Mouse (Mus musculus) midbrain, postnatal 0 days (tissue): Measurements from ENCODE around the gene Polg. TPM values are rescaled to one million over a fixed set of nuclear protein-coding genes. Genes with fewer than 3 reads are reported as not detected.

Source experiments
- ATAC-seq: fragments of 200-750 bp; cut with Nextera tagmentation; 2 replicates; pipeline ENCODE4 v1.8.0; 2017; ENCODE audit warnings: moderate number of reproducible peaks, mild to moderate bottlenecking, moderate TSS enrichment, moderate library complexity; ENCODE audit not compliant: low FRiP score
- DNase-seq: peaks from one replicate; pipeline ENCODE4 v3.0.0-alpha.2; 2015; ENCODE audit warnings: low spot score
- H3K27ac ChIP-seq: fragments of 300-500 bp; sonication (generic); 2 replicates; pipeline ENCODE4 v1.5.1; 2014; ENCODE audit warnings: low read depth, mild to moderate bottlenecking, low read length, mixed read lengths
- H3K27me3 ChIP-seq: fragments of 300-500 bp; sonication (generic); 2 replicates; pipeline ENCODE4 v1.6.1; 2014; ENCODE audit warnings: low read length, control low read depth, mixed read lengths; ENCODE audit not compliant: insufficient read depth
- H3K36me3 ChIP-seq: fragments of 300-500 bp; sonication (generic); 2 replicates; pipeline ENCODE4 v1.6.1; 2014; ENCODE audit warnings: low read length, control low read depth, mixed read lengths; ENCODE audit not compliant: insufficient read depth
- H3K4me1 ChIP-seq: fragments of 300-500 bp; sonication (generic); 2 replicates; pipeline ENCODE4 v1.6.1; 2014; ENCODE audit warnings: mild to moderate bottlenecking, control low read depth, antibody characterized with exemption, low read length, mixed read lengths; ENCODE audit not compliant: insufficient read depth
- H3K4me2 ChIP-seq: fragments of 300-500 bp; sonication (generic); 2 replicates; pipeline ENCODE4 v1.6.1; 2014; ENCODE audit warnings: low read depth, mild to moderate bottlenecking, low read length, mixed read lengths; ENCODE audit not compliant: poor library complexity, severe bottlenecking
- H3K4me3 ChIP-seq: fragments of 300-500 bp; sonication (generic); 2 replicates; pipeline ENCODE4 v1.5.1; 2014; ENCODE audit warnings: low read depth, mild to moderate bottlenecking, low read length, moderate library complexity
- H3K9ac ChIP-seq: fragments of 300-500 bp; sonication (generic); replicated peaks from 2 replicates; pipeline ENCODE4 v1.6.1; 2014; ENCODE audit warnings: mild to moderate bottlenecking, low read length, moderate library complexity, mixed read lengths; ENCODE audit not compliant: poor library complexity, severe bottlenecking
- H3K9me3 ChIP-seq: fragments of 300-500 bp; sonication (generic); 2 replicates; pipeline ENCODE4 v1.6.1; 2016; ENCODE audit warnings: low read length, control low read depth
- CTCF ChIP-seq: IDR thresholded peaks from 2 replicates; pipeline ENCODE4 v1.5.1; 2016; ENCODE audit warnings: antibody characterized with exemption, mild to moderate bottlenecking
- WGBS: fragments of 180-500 bp; shearing (Covaris S2); extraction: QIAGEN DNeasy Blood & Tissue Kit; methylation state at CpG from one replicate; pipeline ENCODE4 v1.1.7; 2014; 5-methylcytosine and 5-hydroxymethylcytosine counted together
- polyA plus RNA-seq: library from polyadenylated mRNA; unstranded; fragments of >200 nt; fragmentation: Nextera tagmentation; extraction: Ambion mirVana; gene quantifications from 2 replicates; pipeline ENCODE4 v1.2.1, GENCODE M21; 2015
- total RNA-seq: library from RNA; depleted of rRNA; stranded (reverse); fragments of >200 nt; gene quantifications from 2 replicates; pipeline ENCODE4 v1.2.3, GENCODE M21; 2014

Polg gene
- total and polyA plus RNA-seq, 2 experiments from 2014 or later: 18.6 to 46.5 TPM

GRCm38 (mm10) chr7:79512496-79512895, 46.3 kb upstream of the Polg start:
- Histone ChIP-seq H3K9me3 (no peaks in the 10 kb centered on the region), H3K4me2 (peak overlapping the region; percentile 1; the same call in 1 of the 2 replicates), H3K4me1 (0 out of 2 replicates have a peak, but pooled peaks cover 9% of the 10 kb centered on the region), H3K36me3 (0 out of 2 replicates have a peak, but pooled peaks cover 2% of the 10 kb centered on the region), H3K27ac (peak overlapping the region; percentile 51; the same call in 1 of the 2 replicates), H3K9ac (no peak overlapping the region), H3K4me3 (no peak overlapping the region), H3K27me3 (peaks cover 15% of the 10 kb centered on the region)
- DNase-seq (peak; percentile 30), ATAC-seq (no peak)
- 32% methylated on average over 4 of the region's 4 CpGs for WGBS
- TF ChIP-seq CTCF: no peak

- peak overlapping the region; percentile 65 for H3K27ac ChIP-seq
- DNase-seq (peak; percentile 52), ATAC-seq (no peak)
- no peaks in the 10 kb centered on the region for H3K9me3 ChIP-seq
- peak overlapping the region; percentile 34; the same call in 1 of the 2 replicates for H3K4me2 ChIP-seq
- H3K4me3 ChIP-seq: no peak overlapping the region
- TF ChIP-seq CTCF: no peak
- 19% methylated on average over 5 of the region's 5 CpGs for WGBS
- 0 out of 2 replicates have a peak, but pooled peaks cover 2% of the 10 kb centered on the region for H3K36me3 ChIP-seq
- H3K27me3 ChIP-seq: peaks cover 16% of the 10 kb centered on the region
- H3K4me1 ChIP-seq: 0 out of 2 replicates have a peak, but pooled peaks cover 9% of the 10 kb centered on the region
- H3K9ac ChIP-seq: peak overlapping the region; percentile 33; the same call in 1 of the 2 replicates
These were observed 45.5 kb upstream of the Polg start for GRCm38 (mm10) chr7:79511656-79512055.

- no peaks in the 10 kb centered on the region for H3K9me3 ChIP-seq
- peak overlapping the region; percentile 33; the same call in 1 of the 2 replicates for H3K9ac ChIP-seq
- ATAC-seq (no peak), DNase-seq (peak; percentile 32)
- peaks cover 19% of the 10 kb centered on the region for H3K27me3 ChIP-seq
- 0 out of 2 replicates have a peak, but pooled peaks cover 2% of the 10 kb centered on the region for H3K36me3 ChIP-seq
- peak overlapping the region; percentile 65 for H3K27ac ChIP-seq
- H3K4me3 ChIP-seq: no peak overlapping the region
- no peak for TF ChIP-seq CTCF
- WGBS: 35% methylated on average over 7 of the region's 7 CpGs
- H3K4me1 ChIP-seq: 0 out of 2 replicates have a peak, but pooled peaks cover 9% of the 10 kb centered on the region
- H3K4me2 ChIP-seq: peak overlapping the region; percentile 34; the same call in 1 of the 2 replicates
These were observed 45.0 kb upstream of the Polg start for GRCm38 (mm10) chr7:79511181-79511580.

- Histone ChIP-seq H3K4me3 (no peak overlapping the region), H3K36me3 (0 out of 2 replicates have a peak, but pooled peaks cover 2% of the 10 kb centered on the region), H3K27me3 (peaks cover 19% of the 10 kb centered on the region), H3K9me3 (no peaks in the 10 kb centered on the region), H3K4me1 (0 out of 2 replicates have a peak, but pooled peaks cover 9% of the 10 kb centered on the region), H3K27ac (peak overlapping the region; percentile 65; the same call in 1 of the 2 replicates), H3K9ac (no peak overlapping the region), H3K4me2 (peak overlapping the region; percentile 34; the same call in 1 of the 2 replicates)
- DNase-seq: no peak
- ATAC-seq: no peak
- WGBS: 40% methylated on average over 3 of the region's 3 CpGs
- no peak for TF ChIP-seq CTCF
These were observed 44.5 kb upstream of the Polg start for GRCm38 (mm10) chr7:79510686-79511085.

GRCm38 (mm10) chr7:79509710-79510109, 43.5 kb upstream of the Polg start:
- 0 out of 2 replicates have a peak, but pooled peaks cover 2% of the 10 kb centered on the region for H3K36me3 ChIP-seq
- DNase-seq (peak; percentile 26), ATAC-seq (no peak)
- no peaks in the 10 kb centered on the region for H3K9me3 ChIP-seq
- 30% methylated on average over 12 of the region's 12 CpGs for WGBS
- H3K27ac ChIP-seq: peak overlapping the region; percentile 85
- peaks cover 19% of the 10 kb centered on the region for H3K27me3 ChIP-seq
- peak overlapping the region; percentile 90 for H3K4me2 ChIP-seq
- H3K9ac ChIP-seq: peak overlapping the region; percentile 96
- H3K4me1 ChIP-seq: 0 out of 2 replicates have a peak, but pooled peaks cover 5% of the 10 kb centered on the region
- no peak for TF ChIP-seq CTCF
- peak overlapping the region; percentile 78 for H3K4me3 ChIP-seq

- DNase-seq (no peak), ATAC-seq (no peak)
- Histone ChIP-seq H3K36me3 (0 out of 2 replicates have a peak, but pooled peaks cover 2% of the 10 kb centered on the region), H3K27me3 (peaks cover 16% of the 10 kb centered on the region), H3K9me3 (no peaks in the 10 kb centered on the region), H3K4me3 (peak overlapping the region; percentile 78; the same call in 1 of the 2 replicates), H3K4me1 (0 out of 2 replicates have a peak, but pooled peaks cover 5% of the 10 kb centered on the region), H3K27ac (peak overlapping the region; percentile 85), H3K4me2 (peak overlapping the region; percentile 90), H3K9ac (peak overlapping the region; percentile 96)
- no peak for TF ChIP-seq CTCF
- WGBS: 23% methylated on average over 6 of the region's 6 CpGs
These were observed 43.1 kb upstream of the Polg start for GRCm38 (mm10) chr7:79509235-79509607.
